Mouse (Mus musculus): ENCODE measurements around the gene Luzp4. TPM values are rescaled to one million over a fixed set of nuclear protein-coding genes. Genes with fewer than 3 reads are reported as not detected.
"Not testable (repeated sequence)": the region's sequence is repeated elsewhere in the genome, so short reads cannot be mapped to it uniquely, and the experiment has no call there.

Gene Luzp4
- not detected for total RNA-seq (2021)
- long read RNA-seq, experiment 1 = 0 reads
- long read RNA-seq, experiment 2 = 0 reads

DNA sequence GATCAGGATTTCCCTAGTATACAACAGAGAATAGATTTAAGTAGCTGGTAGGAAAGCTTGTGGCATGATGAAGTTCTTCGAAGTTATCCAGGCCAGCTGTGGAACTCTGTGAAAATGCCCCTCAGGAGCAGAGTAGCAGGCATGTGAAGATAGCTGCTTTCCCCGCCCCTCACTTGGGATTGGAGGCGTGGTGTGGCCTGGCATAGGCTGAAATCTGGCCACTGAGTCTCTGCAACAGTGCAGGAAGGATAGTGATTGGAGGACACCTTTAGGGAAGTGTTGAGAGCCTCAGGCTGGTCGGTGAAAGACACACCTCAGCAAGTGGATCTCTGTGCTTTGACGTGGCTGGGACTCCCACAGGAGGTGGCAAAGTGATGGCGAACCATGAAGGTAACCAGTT is at the start of gene Luzp4:
TSS of gene Luzp4 (plus strand) at position 301 of the 400 bp plus-strand sequence.
- DNase-seq (ENCODE audit: low spot score in 2 of 2) = not testable (repeated sequence)

DNA sequence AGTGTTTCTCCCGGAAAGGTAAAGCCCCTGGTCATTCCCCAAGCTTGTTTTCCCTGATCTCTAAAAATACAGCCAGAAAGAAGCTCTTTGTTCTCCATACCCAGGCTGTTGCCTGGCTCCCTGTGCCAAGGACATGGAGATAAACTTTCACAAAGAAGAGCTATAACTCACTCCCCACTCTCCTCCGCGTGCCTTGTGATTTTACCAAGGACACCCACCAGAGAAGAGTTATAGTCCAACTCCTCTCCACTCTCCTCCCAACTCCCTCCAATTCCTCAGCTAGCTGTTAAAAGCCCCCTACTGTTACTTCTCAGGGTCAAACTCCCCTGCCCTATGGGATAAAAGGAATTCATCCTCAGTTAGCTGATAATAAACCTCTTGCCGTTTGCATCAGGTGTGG is 15.6 kb upstream of the Luzp4 start:
- not testable (repeated sequence) for DNase-seq (ENCODE audit: low spot score in 2 of 2)

Other genes starting within 250 kb of the Luzp4 start
- gene Gm8334, start 242.5 kb upstream of the Luzp4 start, total RNA-seq (2021) = not detected
- gene Gm15127, start 194.0 kb upstream of the Luzp4 start, total RNA-seq (2021) = not detected
- gene Ott, start 216.6 kb downstream of the Luzp4 start, total RNA-seq (2021) = not detected

All from adrenal gland, postnatal 4 days (tissue).